Mouse (Mus musculus) ovary, postnatal 14 days (tissue): Measurements from ENCODE around the gene Cd3d.

Source experiments
- DNase-seq: peaks from one replicate; pipeline ENCODE4 v3.0.0; 2022; ENCODE audit warnings: low spot score

Gene Cd3d

DNA sequence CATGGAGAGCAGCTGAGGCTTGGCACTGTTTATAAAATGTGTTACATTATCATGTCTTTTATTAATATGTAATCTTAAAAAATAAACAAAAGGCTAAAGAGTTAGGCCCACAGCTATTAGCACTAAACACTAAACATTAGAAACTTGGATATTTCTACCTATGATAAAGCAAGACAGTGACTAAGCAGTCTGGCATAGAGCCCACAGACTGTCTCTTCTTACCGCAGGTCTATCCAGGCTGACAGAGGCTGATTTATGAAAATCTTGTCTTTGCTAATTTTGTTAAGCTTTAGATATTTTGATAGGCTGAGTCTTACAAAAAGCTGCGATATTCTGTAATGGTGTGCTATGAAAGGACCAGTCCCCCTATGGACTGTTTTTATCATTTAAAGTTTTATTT, 11.7 kb downstream of the Cd3d start:
- DNase-seq = no peak

DNA sequence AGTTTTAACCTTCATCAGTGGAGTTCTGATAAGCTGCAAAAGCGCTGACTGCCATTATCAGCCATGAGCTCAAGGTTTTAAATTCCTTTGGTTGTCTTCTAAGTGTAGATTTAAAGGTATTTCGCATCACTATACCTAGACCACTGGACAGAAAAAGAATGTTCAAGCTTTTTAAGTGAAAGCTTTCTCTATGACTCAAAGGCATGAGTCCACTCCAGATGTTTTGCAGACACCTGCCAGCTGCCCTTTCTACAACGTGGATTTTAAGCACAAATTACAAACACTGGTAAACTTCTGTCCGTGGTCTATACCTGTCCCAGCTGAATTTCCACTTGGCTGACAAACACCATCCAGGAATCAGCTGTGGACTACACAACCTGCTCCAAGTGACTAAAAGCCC, 13.4 kb downstream of the Cd3d start:
- no peak for DNase-seq

DNA sequence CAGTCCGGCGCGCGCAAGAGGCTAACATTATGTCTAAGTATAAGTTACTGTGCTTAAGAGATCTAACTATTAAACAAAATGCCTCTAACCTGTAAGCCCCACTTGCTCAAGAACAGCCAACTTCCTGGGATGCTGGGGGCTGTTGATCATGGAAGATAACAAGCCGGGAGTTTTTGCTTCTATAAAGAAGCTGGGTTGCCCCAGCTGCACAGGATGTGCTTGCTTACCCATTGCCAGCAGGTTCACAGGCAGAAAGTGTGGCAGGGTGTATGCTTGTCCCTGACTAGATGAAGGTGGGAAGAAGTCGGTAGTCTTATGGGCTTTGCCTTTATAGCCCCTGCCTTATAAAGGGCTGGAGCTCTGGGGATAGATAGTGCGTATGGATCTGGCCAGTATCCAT, 15.0 kb downstream of the Cd3d start:
- DNase-seq = no peak

- no peak for DNase-seq
Measured at GRCm38 (mm10) chr9:44998138-44998537, 16.6 kb downstream of the Cd3d start.

GRCm38 (mm10) chr9:44999171-44999570, 17.6 kb downstream of the Cd3d start:
- no peak for DNase-seq

DNA sequence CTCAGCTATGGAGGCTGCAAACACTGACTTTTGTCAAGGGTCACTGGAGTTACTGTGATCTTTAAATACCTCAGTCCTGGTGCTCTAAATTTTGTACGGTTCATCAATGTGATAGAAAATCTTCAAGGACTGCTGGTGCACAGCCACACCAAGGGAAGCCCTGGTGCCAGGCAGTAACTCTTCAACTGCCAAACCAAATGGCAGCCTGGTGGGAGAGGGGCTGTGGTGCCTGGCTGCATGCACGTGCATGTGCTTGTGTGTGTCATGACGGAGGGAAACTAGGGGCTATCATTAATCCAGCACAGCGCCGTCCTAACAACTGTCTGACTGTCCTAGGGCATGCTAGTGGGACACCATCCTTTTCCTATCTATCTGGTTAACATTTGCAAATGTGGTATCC, 18.2 kb downstream of the Cd3d start:
- DNase-seq = no peak

- no peak for DNase-seq
Measured at GRCm38 (mm10) chr9:45000249-45000648, 18.7 kb downstream of the Cd3d start.

GRCm38 (mm10) chr9:45007404-45007803, 25.8 kb downstream of the Cd3d start:
- DNase-seq = no peak

DNA sequence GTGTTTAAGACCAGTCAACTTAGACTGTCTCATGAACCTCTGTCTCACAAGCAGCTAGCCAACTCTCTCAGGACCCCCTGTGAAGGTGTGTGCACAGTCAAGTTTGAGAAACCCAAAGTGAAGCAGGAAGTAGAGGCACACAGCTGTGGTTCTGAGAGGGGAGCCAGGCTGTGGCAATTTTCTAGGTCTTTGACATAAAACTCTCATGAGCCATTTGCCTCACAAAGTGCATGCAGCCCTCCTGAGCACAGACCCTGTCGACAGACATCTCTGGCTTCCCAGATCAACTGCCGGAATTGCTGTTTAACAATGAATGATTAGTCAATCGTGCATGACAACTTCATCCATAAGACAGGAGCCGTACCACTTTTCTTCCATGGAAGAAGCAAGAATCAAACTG, 26.8 kb downstream of the Cd3d start:
- no peak for DNase-seq

GRCm38 (mm10) chr9:45009180-45010078, 27.8 kb downstream of the Cd3d start, which contains the start of gene Cd3e:
Cd3e (minus strand) TSS chr9:45009627.
- no peak for DNase-seq

DNA sequence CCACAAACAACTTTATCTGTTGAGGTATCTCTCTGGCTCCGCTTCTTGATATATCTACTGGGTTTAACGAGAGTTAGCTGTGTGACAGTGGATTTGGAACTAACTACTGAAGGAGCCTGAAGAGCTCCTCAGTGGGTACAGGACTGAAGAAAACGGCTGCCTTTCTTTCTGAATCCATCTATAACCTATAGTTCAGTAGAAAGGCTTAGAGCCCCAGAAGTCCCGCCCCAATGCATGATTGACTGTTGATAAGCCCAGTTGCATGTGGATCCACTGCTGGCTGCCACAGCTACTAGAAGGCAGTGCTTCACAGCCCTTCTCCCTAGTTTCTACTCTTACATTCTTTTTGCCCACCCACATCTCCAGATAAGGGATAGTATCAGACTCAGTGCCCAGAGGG, 28.9 kb downstream of the Cd3d start:
- DNase-seq = no peak

- DNase-seq = no peak
Measured at GRCm38 (mm10) chr9:45011291-45011690, 29.7 kb downstream of the Cd3d start.

- no peak for DNase-seq
Measured at GRCm38 (mm10) chr9:45014879-45015278, 33.3 kb downstream of the Cd3d start.

- no peak for DNase-seq
Measured at GRCm38 (mm10) chr9:45015841-45016240, 34.3 kb downstream of the Cd3d start.

DNA sequence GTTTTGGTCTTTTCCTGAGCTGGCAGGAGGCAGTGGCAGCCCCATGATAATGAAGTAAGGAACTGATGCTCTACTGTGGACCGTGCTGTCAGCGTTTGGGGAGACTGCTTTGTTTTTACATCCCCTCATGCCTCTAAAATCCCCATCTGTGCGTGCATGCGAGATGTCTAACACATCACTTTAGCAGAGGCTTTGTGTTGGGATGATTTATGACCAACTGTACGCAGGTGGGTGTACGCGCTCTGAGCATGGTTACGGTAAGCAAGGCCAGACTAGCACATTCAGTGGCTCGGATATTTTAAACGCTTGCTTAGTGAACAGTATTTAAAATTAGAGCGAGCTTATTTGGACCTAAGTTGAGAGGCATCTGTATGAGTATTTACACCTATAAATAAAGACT, 36.4 kb downstream of the Cd3d start:
- DNase-seq = no peak

DNA sequence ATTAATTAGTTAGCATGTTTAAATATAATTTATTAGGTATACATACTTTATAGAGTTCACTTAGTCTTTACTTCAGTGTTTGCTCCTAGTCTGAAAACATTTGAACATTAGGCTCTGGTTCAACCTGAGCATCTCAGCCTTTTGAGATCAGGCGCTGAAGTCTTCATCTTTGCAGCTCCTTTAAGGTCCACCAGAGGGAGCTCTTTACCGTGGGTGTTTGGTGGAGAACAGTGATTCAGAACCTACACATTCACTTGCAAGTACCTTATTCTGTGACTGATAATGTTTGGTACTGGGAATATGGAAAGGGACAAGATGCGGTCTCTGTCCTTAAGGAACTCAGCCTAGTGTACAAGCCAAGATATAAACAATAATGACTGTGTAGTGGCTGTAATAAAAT, 41.2 kb downstream of the Cd3d start:
- peak; percentile 41 for DNase-seq

DNA sequence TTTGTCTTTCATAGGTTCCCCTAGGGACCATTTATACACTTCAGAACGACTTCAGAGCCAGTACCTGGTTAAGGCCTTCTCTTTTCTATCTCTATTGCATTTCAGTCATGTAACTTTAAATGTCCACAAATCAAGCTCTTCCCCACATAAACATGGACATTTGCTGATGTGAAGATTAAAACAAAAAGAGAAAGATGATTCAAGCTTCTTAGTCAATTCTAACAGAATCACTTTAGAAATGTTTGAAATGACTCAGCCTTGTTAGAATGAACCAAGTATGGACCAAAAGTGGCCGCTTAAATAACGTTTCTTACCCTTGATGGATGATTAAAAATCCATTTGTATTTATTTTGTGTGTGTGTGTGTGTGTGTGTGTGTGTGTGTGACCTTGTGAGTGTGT, 42.1 kb downstream of the Cd3d start:
- DNase-seq = no peak

- no peak for DNase-seq
Measured at GRCm38 (mm10) chr9:45024187-45024586, 42.6 kb downstream of the Cd3d start.

GRCm38 (mm10) chr9:45027376-45027775, 45.8 kb downstream of the Cd3d start:
- no peak for DNase-seq

DNA sequence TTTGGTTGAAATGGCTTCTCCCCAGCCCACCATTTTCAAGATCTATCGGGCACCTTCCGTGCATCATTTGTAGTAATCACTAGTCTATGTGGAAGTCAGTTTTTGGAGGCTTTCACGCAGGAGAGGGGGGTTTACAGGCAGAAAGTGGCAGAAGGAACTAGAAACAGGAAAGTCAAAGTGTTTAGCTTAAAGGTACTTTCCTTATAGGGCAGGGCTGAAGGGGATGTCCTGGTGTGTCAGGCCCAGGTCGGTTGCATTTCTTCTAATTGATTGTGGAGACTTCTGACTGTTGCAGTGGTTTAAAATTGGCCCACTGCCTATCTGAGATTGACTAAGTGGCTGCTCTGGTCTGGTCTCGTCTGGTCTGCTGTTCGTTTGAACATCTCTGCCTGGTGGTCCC, 48.8 kb downstream of the Cd3d start:
- DNase-seq = no peak

DNA sequence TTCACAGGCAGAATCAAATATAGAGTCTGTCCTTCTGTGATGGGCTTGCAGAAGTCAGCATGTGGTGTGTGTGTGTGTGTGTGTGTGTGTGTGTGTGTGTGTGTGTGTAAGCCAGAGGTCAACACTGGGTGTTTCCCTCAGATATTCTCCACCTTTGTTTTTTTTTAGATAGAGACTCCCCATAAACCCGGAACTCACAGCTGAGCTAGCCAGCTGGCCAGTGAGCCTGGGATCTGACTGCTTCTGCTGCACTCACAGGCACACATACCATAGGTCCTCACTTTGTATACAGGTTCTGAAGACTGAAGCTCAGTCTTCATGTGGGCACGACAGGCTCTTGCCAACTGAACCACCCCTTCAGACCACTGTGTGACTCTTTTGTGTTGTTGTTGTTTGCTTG, 50.7 kb downstream of the Cd3d start:
- DNase-seq = no peak

DNA sequence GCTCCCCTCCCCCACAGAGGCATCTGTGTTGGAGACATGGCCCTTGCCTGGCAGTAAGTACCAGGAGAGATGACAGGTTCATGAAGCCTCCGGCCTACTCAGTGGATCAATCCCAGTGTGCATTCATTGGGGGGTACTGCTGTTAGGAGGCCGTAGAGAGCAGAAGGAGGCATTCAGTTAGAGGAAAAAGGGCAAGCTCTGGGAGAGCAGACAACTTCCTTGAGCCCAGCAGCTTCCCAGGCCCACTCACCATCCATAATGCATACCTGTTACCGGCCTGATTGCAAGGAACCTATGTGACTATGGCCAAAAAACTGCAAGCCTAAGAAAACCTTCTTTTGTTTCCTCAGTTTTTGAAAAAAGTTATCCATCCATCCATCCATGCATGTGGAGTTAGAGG, 52.9 kb downstream of the Cd3d start:
- DNase-seq = no peak
